Mouse (Mus musculus) heart, postnatal 36 days (tissue): ENCODE results near the gene 1700001C02Rik. TPM values are rescaled to one million over a fixed set of nuclear protein-coding genes. Genes with fewer than 3 reads are reported as not detected.
A peak's percentile ranks its signal among the peaks of the same experiment; 100 is the strongest.

ENCODE experiments used
- DNase-seq, 2 experiments: peaks; one replicate each; pipeline ENCODE4 v3.0.0; 2021 to 2022
- intact Hi-C: fragments of 180-260 bp; cut with DNase I; formaldehyde crosslinking; loops from one replicate; pipeline ENCODE4 v1.15.1; 2025
- total RNA-seq, 2 experiments: library from RNA; stranded (reverse); gene quantifications; 2 replicates each; pipeline ENCODE4 v1.2.3; 2021

Gene 1700001C02Rik
- total RNA-seq, 2 experiments from 2014 or later = not detected

GRCm38 (mm10) chr5:30490845-30491244, 25.0 kb downstream of the 1700001C02Rik start:
- intact Hi-C loops = no loop called here
- DNase-seq = no peak

- DNase-seq = no peak
- intact Hi-C loops = no loop called here
Observed at GRCm38 (mm10) chr5:30493723-30494122, 27.9 kb downstream of the 1700001C02Rik start.

GRCm38 (mm10) chr5:30494606-30495005, 28.8 kb downstream of the 1700001C02Rik start:
- no peak for DNase-seq
- intact Hi-C loops = no loop called here

GRCm38 (mm10) chr5:30495288-30495687, 29.4 kb downstream of the 1700001C02Rik start:
- intact Hi-C loops = no loop called here
- DNase-seq = no peak

GRCm38 (mm10) chr5:30496821-30497220, 31.0 kb downstream of the 1700001C02Rik start:
- intact Hi-C loops = no loop called here
- DNase-seq = no peak

GRCm38 (mm10) chr5:30497299-30497698, 31.5 kb downstream of the 1700001C02Rik start:
- intact Hi-C loops = no loop called here
- no peak for DNase-seq

GRCm38 (mm10) chr5:30513111-30513510, 47.3 kb downstream of the 1700001C02Rik start:
- no peak for DNase-seq
- intact Hi-C loops = no loop called here

- DNase-seq = peak; percentile 59 to 64
- intact Hi-C loops = loop anchor here (1.0 to 5.0 kb wide), 3 partner anchors 71 to 167 kb away; partner anchors contain the start of gene Kcnk3
Observed at GRCm38 (mm10) chr5:30516376-30516775, 50.5 kb downstream of the 1700001C02Rik start.

GRCm38 (mm10) chr5:30518108-30518507, 52.3 kb downstream of the 1700001C02Rik start:
- intact Hi-C loops = loop anchor here (5.0 kb wide), 1 partner anchor 69 kb away; the partner anchor contains the start of gene Kcnk3
- DNase-seq = no peak

GRCm38 (mm10) chr5:30518547-30518946, 52.7 kb downstream of the 1700001C02Rik start:
- no peak for DNase-seq
- intact Hi-C loops = loop anchor here (5.0 kb wide), 1 partner anchor 69 kb away; the partner anchor contains the start of gene Kcnk3

GRCm38 (mm10) chr5:30519494-30519893, 53.6 kb downstream of the 1700001C02Rik start:
- DNase-seq = no peak
- intact Hi-C loops = loop anchor here (5.0 kb wide), 1 partner anchor 68 kb away; the partner anchor contains the start of gene Kcnk3

GRCm38 (mm10) chr5:30520214-30520732, 54.4 kb downstream of the 1700001C02Rik start:
- no peak for DNase-seq
- intact Hi-C loops = no loop called here

GRCm38 (mm10) chr5:30522406-30522805, 56.6 kb downstream of the 1700001C02Rik start:
- DNase-seq = no peak
- intact Hi-C loops = no loop called here

GRCm38 (mm10) chr5:30523131-30523530, 57.3 kb downstream of the 1700001C02Rik start:
- intact Hi-C loops = no loop called here
- DNase-seq = no peak

GRCm38 (mm10) chr5:30524213-30524612, 58.4 kb downstream of the 1700001C02Rik start:
- no peak for DNase-seq
- intact Hi-C loops = no loop called here

- intact Hi-C loops = no loop called here
- no peak for DNase-seq
Observed at GRCm38 (mm10) chr5:30525920-30526836, 60.3 kb downstream of the 1700001C02Rik start.

- DNase-seq = no peak
- intact Hi-C loops = no loop called here
Observed at GRCm38 (mm10) chr5:30527129-30527528, 61.3 kb downstream of the 1700001C02Rik start.

GRCm38 (mm10) chr5:30528906-30529305, 63.1 kb downstream of the 1700001C02Rik start:
- DNase-seq = no peak
- intact Hi-C loops = no loop called here
